Mouse (Mus musculus) heart, adult 10 weeks (tissue): ENCODE measurements around the gene 1810010H24Rik. TPM values are rescaled to one million over a fixed set of nuclear protein-coding genes. Genes with fewer than 3 reads are reported as not detected.

Experiments used
- polyA plus RNA-seq: library from polyadenylated mRNA; stranded (reverse); fragments of 350-450 nt; fragmentation: Illumina TruSeq; extraction: RNeasy Lipid Tissue Mini Kit (QIAGEN cat#74804); gene quantifications from one replicate; pipeline ENCODE4 v1.2.3, GENCODE M21; 2014; ENCODE audit warnings: low read depth, low replicate concordance

The 1810010H24Rik gene
- 1.9 TPM for polyA plus RNA-seq

DNA sequence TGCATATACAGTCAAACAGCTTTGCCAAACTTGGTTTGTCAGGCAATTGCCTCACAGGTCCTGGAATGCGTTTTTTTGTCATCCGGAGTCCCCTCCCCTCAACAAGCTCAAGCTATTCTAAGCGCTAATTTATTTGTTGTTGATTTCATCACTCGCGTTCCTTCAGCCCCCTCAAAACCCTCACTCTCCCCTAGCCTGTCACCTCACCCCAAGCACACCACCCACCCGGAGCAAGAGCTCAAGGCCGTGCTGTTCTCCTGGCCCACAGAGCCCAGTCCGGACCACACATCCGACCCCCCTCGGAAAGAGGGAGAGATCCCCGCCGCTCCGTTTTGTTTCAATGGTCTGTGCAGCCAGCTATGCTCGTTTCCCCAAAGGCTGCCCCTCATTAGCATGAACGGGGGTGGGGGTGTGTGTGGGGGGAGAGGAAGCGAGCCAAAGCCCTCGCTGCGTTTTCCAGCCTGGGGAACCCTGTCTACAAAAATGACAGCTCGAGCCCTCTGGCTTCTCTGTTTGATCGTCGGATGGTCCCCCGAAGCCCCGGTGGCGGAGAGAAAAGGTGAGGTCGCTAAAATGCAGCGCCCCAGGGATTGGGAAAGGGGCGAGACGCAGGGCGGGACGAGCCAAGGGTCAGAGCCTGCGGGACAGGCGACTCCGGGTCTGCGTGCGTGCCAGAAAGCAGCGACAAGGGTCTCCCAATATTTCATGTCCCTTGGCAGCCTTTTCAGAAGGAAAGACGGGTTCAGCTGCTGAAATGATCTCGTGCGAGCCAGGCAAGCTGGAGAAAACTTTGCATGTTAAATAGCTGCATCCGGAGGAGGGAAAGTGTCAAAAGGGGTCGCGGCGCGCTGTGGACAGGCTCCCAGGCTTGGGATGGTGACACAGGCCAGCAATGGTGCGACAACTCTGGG lies at the start of gene 1810010H24Rik:
1810010H24Rik (plus strand) TSS at position 271 of the 911 bp plus-strand sequence.

DNA sequence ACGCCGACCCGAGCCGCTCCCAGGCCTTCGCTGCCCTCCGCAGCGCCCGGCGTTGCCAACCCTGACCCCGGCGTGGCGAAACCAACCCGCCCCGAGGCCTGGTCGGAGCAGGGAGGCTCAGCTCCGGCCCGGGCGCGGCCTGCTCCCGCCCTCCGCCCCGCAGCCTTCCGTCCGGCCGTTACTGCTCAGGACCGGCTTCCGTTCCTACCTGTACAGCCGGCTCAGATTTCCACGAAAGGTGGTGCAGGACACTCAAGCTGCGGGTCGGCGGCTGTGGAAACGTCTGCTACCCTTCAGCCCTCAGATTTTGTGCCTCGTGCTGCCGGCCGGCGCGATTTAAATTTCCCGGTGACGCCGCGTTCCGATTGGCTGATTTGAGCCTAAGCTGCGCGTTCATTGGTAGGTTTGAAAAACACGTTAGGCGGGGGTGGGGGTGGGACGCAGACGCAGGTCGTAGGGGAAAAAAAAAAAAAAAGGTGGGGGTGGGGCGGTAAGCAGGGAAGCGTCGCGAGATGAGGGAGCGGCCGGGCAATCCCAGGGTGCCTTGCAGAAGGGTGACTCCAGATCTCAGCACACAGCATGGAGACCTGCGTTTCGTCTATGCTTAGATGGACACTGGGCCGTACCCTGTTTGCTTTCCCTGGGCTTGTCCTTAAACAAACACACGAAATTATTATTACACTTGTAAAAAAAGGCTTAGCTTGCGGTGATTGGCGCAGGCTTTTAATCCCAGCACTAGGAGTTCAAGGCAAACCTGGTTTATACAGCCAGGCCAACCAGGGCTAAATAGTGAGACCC lies 26.1 kb upstream of the 1810010H24Rik start, which contains the start of gene Kpna2:
Kpna2 (minus strand) TSS at position 391 of the 798 bp plus-strand sequence.

Other genes starting within 250 kb of the 1810010H24Rik start
- 7.7 TPM for gene Polg2, start 246.1 kb upstream of the 1810010H24Rik start, polyA plus RNA-seq
- 572 TPM for gene Ddx5, start 236.5 kb upstream of the 1810010H24Rik start, polyA plus RNA-seq
- 10.1 TPM for gene Cep95, start 236.4 kb upstream of the 1810010H24Rik start, polyA plus RNA-seq
- gene Smurf2, start 105.0 kb upstream of the 1810010H24Rik start, polyA plus RNA-seq = 28.0 TPM
- gene Kpna2, start 26.1 kb upstream of the 1810010H24Rik start, polyA plus RNA-seq = 49.4 TPM
- gene Bptf, start 106.4 kb downstream of the 1810010H24Rik start, polyA plus RNA-seq = 18.6 TPM
- 21.0 TPM for gene Nol11, start 163.7 kb downstream of the 1810010H24Rik start, polyA plus RNA-seq